Mouse (Mus musculus) MEL-GATA-1-ER (cell line): ENCODE data around the gene Brpf3.
"Not testable (repeated sequence)": the region's sequence is repeated elsewhere in the genome, so short reads cannot be mapped to it uniquely, and the experiment has no call there.

ENCODE experiments used
- DNase-seq: peaks from one replicate; pipeline ENCODE4 v3.0.0-alpha.2; 2012; ENCODE audit warnings: low read depth; ENCODE audit errors: extremely low read depth

The Brpf3 gene

GRCm38 (mm10) chr17:28799291-28800160 is 1.4 kb upstream of the Brpf3 start:
- peak; percentile 27 for DNase-seq

- peak; percentile 10 for DNase-seq
Observed at GRCm38 (mm10) chr17:28800281-28800670, 614 bp upstream of the Brpf3 start.

GRCm38 (mm10) chr17:28801474-28802005 is 650 bp downstream of the Brpf3 start:
- peak; percentile 85 for DNase-seq

- DNase-seq, result peak; percentile 33
Observed at GRCm38 (mm10) chr17:28802006-28802481, 1.2 kb downstream of the Brpf3 start.

- DNase-seq, result peak; percentile 15
Observed at GRCm38 (mm10) chr17:28803316-28803715, 2.4 kb downstream of the Brpf3 start.

GRCm38 (mm10) chr17:28804973-28805372 is 4.1 kb downstream of the Brpf3 start:
- DNase-seq, result no peak

GRCm38 (mm10) chr17:28806770-28807169 is 5.9 kb downstream of the Brpf3 start:
- no peak for DNase-seq

GRCm38 (mm10) chr17:28808714-28809113 is 7.8 kb downstream of the Brpf3 start:
- no peak for DNase-seq

GRCm38 (mm10) chr17:28809175-28809831 is 8.4 kb downstream of the Brpf3 start:
- no peak for DNase-seq

GRCm38 (mm10) chr17:28812345-28812744 is 11.5 kb downstream of the Brpf3 start:
- DNase-seq, result no peak

GRCm38 (mm10) chr17:28814529-28815097 is 13.7 kb downstream of the Brpf3 start:
- no peak for DNase-seq

GRCm38 (mm10) chr17:28815384-28816004 is 14.6 kb downstream of the Brpf3 start:
- no peak for DNase-seq

- DNase-seq, result not testable (repeated sequence)
Observed at GRCm38 (mm10) chr17:28816326-28816725, 15.4 kb downstream of the Brpf3 start.

GRCm38 (mm10) chr17:28816875-28817811 is 16.3 kb downstream of the Brpf3 start:
- DNase-seq, result no peak

- DNase-seq, result no peak
Observed at GRCm38 (mm10) chr17:28820189-28820588, 19.3 kb downstream of the Brpf3 start.

- peak; percentile 53 for DNase-seq
Observed at GRCm38 (mm10) chr17:28823004-28823745, 22.3 kb downstream of the Brpf3 start.

GRCm38 (mm10) chr17:28823749-28824148 is 22.9 kb downstream of the Brpf3 start:
- DNase-seq, result no peak

- no peak for DNase-seq
Observed at GRCm38 (mm10) chr17:28824896-28825295, 24.0 kb downstream of the Brpf3 start.

GRCm38 (mm10) chr17:28825359-28826041 is 24.6 kb downstream of the Brpf3 start:
- DNase-seq, result no peak
